Mouse (Mus musculus) limb, embryonic 14.5 days (tissue): Measurements from ENCODE around the gene Nfe2l2. TPM values are rescaled to one million over a fixed set of nuclear protein-coding genes. Genes with fewer than 3 reads are reported as not detected.

Source experiments
- ATAC-seq: fragments of 200-750 bp; cut with Nextera tagmentation; 2 replicates; pipeline ENCODE4 v1.8.0; 2017; ENCODE audit warnings: low read depth, moderate number of reproducible peaks, moderate TSS enrichment; ENCODE audit not compliant: low FRiP score
- DNase-seq: peaks from one replicate; pipeline ENCODE4 v3.0.0-alpha.2; 2015; ENCODE audit warnings: low spot score
- H3K27ac ChIP-seq: fragments of 300-500 bp; sonication (generic); replicated peaks from 2 replicates; pipeline ENCODE4 v1.5.1; 2014; ENCODE audit warnings: low read depth, mild to moderate bottlenecking, low read length, moderate library complexity, mixed read lengths
- H3K27me3 ChIP-seq: fragments of 300-500 bp; sonication (generic); 2 replicates; pipeline ENCODE4 v1.6.1; 2014; ENCODE audit warnings: low read length, mixed read lengths; ENCODE audit not compliant: control insufficient read depth, insufficient read depth
- H3K36me3 ChIP-seq: fragments of 300-500 bp; sonication (generic); 2 replicates; pipeline ENCODE4 v1.6.1; 2014; ENCODE audit warnings: mild to moderate bottlenecking, low read length, moderate library complexity, mixed read lengths; ENCODE audit not compliant: control insufficient read depth, insufficient read depth
- H3K4me1 ChIP-seq: fragments of 300-500 bp; sonication (generic); 2 replicates; pipeline ENCODE4 v1.6.1; 2014; ENCODE audit warnings: antibody characterized with exemption, low read length, mixed read lengths; ENCODE audit not compliant: control insufficient read depth, insufficient read depth
- H3K4me2 ChIP-seq: fragments of 300-500 bp; sonication (generic); replicated peaks from 2 replicates; pipeline ENCODE4 v1.6.1; 2014; ENCODE audit warnings: low read depth, mild to moderate bottlenecking, low read length, moderate library complexity; ENCODE audit not compliant: severe bottlenecking
- H3K4me3 ChIP-seq: fragments of 300-500 bp; sonication (generic); replicated peaks from 2 replicates; pipeline ENCODE4 v1.5.1; 2014; ENCODE audit warnings: low read length
- H3K9ac ChIP-seq: fragments of 300-500 bp; sonication (generic); 2 replicates; pipeline ENCODE4 v1.6.1; 2014; ENCODE audit warnings: mild to moderate bottlenecking, low read depth, low read length, moderate library complexity; ENCODE audit not compliant: severe bottlenecking
- H3K9me3 ChIP-seq: fragments of 300-500 bp; sonication (generic); 2 replicates; pipeline ENCODE4 v1.6.1; 2016; ENCODE audit warnings: low read length; ENCODE audit not compliant: control insufficient read depth
- POLR2A ChIP-seq: fragments of 200-500 bp; IDR thresholded peaks from 2 replicates; pipeline ENCODE4 v1.8.0; 2012; ENCODE audit warnings: inconsistent platforms, mild to moderate bottlenecking, moderate library complexity, borderline replicate concordance; ENCODE audit not compliant: insufficient read depth, insufficient read length; ENCODE audit errors: extremely low read depth
- WGBS: fragments of 180-500 bp; shearing (Covaris S2); extraction: QIAGEN DNeasy Blood & Tissue Kit; methylation state at CpG from one replicate; pipeline ENCODE4 v1.1.7; 2014; 5-methylcytosine and 5-hydroxymethylcytosine counted together
- polyA plus RNA-seq, 2 experiments: library from polyadenylated mRNA; depleted of rRNA in 1 of 2; stranded (reverse) in 1 of 2; unstranded in 1 of 2; fragments of >200 nt; fragmentation: Nextera tagmentation in 1 of 2; extraction: Ambion mirVana in 1 of 2; gene quantifications; 2 replicates each; pipeline versions ENCODE4 v1.2.1 to v1.2.3; 2012 to 2014

The Nfe2l2 gene
- polyA plus RNA-seq, 2 experiments, result 32.5 to 37.6 TPM

DNA sequence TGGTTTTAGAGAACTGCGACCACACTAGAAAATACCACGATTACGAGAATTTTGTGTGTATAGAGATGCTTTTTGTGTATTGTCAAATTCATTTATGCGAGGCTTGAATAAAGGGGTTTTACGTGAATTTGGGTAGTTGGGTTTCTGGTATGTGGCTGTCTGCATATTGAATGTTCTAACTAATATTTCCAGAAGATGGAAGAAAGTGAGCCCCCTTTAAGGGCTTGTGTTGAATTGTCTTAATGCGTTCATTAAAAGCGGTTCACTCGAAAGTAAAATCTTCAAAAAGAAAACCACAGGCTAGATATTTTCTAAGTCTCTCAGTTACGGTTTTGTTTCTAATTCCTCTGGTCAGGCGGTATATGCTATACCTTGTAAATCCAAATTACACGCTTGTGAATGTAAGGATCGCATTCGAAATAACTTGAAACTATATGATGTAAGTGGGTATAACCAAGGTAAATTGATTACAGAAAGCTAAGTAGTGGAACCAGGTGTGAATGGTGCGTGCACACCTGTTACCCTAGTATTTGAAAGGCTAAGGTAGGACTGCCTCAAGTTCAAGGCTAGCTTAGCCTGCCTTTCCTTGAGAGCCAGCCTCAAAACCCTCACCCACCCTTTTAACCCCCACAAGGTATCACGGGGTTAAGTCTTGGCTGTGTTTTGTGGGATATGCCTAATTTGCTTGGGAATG, 44.0 kb downstream of the Nfe2l2 start:
- no peaks in the 10 kb centered on the region for H3K9me3 ChIP-seq
- H3K36me3 ChIP-seq, result peaks cover 41% of the 10 kb centered on the region
- H3K27ac ChIP-seq, result peak overlapping the region; percentile 99; the same call in 1 of the 2 replicates
- H3K4me1 ChIP-seq, result peaks cover 17% of the 10 kb centered on the region
- no peak for ATAC-seq
- peak overlapping the region; percentile 98 for H3K9ac ChIP-seq
- no peak for TF ChIP-seq POLR2A
- 2% methylated on average over 15 of the region's 15 CpGs for WGBS
- DNase-seq, result no peak
- peak overlapping the region; percentile 88 for H3K4me3 ChIP-seq
- H3K4me2 ChIP-seq, result peak overlapping the region; percentile 89
- H3K27me3 ChIP-seq, result no peaks in the 10 kb centered on the region

DNA sequence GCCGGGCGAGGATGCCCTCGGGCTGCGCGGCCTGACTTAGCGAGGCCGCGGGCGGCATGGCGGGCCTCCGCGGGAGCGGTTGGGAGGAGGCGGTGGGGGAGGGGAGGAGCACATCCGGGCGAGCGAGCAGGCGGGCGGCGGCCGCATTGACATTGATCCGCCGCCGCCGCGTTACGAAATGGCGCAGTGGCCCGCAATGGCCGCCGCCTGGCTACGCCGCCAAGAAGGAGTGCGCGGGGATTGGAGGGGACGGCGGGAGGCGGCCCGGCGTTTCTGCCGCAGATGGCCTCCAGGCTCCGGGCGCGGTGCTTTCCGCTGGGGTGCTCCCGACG, 44.8 kb downstream of the Nfe2l2 start:
- H3K27me3 ChIP-seq, result no peaks in the 10 kb centered on the region
- H3K4me3 ChIP-seq, result peak overlapping the region; percentile 88
- H3K9me3 ChIP-seq, result no peaks in the 10 kb centered on the region
- WGBS, result 0% methylated on average over 16 of the region's 47 CpGs
- peak overlapping the region; percentile 89 for H3K4me2 ChIP-seq
- H3K4me1 ChIP-seq, result peaks cover 17% of the 10 kb centered on the region
- peak; percentile 87 for DNase-seq
- peak overlapping the region; percentile 98 for H3K9ac ChIP-seq
- peak; percentile 63 for ATAC-seq
- peak overlapping the region; percentile 99 for H3K27ac ChIP-seq
- no peak for TF ChIP-seq POLR2A
- peaks cover 35% of the 10 kb centered on the region for H3K36me3 ChIP-seq

DNA sequence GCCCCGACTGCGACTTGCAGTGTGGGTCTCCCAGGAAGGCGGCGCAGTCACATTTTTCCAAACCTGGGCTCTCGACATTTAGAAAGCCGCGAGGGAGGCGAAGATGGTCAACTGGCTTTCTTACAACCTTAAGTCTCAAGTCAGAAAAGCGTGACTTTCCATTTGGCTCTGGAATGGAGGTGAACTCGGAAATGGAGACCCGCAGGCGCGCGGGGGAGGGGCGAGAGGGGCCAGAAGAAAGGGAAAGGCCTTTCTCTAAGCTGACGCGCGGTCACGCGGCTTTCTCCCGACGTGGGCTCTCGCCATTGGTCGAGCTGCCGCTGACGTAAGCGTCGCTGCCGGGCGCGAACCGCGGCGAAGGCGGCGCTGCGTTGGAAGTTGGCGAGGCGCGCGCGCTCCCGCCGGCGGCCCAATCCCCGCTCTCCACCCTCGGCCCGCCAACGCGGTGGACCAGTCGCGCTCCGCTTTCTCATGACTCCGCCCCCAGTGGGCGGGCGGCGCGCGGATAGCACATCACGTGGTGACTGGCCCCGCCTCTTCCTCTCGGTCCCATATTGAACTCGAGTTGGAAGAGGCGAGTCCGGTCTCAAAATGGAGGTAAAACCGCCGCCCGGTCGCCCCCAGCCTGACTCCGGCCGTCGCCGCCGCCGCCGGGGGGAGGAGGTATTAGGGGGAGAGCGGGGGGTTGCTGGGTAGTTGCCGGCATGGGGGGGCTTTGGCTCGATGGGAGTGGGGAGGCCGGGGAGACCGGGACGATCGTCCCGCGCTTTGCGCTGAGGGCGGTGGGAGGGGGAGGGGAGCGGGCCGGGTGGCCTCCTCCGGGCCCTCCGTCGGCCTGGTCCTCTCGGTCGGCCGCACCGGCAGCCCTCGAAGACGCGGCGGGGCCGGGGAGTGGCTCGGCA, 45.5 kb downstream of the Nfe2l2 start, which contains the start of gene Hnrnpa3:
Hnrnpa3 (plus strand) TSS at position 535 of the 902 bp plus-strand sequence.
- peak; percentile 99 for DNase-seq
- ATAC-seq, result peak; percentile 94
- Histone ChIP-seq H3K4me2 (peak within 1 kb of the TSS; percentile 89), H3K4me1 (peaks cover 17% of the 10 kb centered on the region), H3K36me3 (peaks cover 28% of the 10 kb centered on the region), H3K27ac (peak within 1 kb of the TSS; percentile 100), H3K4me3 (peak within 1 kb of the TSS; percentile 88), H3K9ac (peak within 1 kb of the TSS; percentile 98), H3K27me3 (no peaks in the 10 kb centered on the region), H3K9me3 (no peaks in the 10 kb centered on the region)
- no peak for TF ChIP-seq POLR2A
- under 1% methylated on average over 66 of the region's 102 CpGs for WGBS

DNA sequence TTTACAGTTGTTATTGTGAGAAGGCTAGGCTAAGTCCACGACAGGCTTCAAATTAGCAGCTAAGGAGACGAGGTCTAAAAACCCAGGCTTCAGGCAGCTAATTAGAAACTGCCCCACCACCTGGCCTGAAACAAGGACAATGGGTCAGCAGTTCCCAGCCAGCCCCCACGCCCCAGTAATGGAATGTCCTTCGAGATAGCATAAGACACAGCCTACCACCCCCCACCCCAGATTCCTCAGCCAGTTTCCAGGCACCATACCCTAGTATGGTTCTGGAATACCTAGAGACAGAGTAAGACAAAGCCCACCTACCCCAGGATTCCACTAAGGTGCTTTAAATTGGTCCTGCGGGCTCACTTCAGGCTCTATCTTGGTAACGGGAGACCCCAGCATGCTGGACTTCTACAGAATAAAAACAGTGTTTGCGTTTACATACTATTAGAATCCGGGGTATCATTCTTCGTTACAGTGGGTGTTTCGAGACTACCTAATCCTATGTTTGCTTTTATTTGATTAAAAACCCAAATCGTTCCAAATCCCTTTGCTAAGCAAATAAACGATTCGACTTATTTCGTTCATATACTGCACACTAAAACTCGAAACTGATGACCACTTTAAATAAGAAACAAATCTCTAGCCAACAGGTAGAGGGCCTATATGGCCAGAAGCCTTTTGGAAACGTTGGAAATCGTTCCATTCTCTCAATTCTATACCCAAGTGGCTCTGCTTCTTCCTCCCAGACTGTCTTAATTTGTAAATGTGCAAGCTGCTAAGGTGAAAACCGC, 46.3 kb downstream of the Nfe2l2 start:
- H3K36me3 ChIP-seq, result peaks cover 20% of the 10 kb centered on the region
- 3% methylated on average over 18 of the region's 18 CpGs for WGBS
- peaks cover 17% of the 10 kb centered on the region for H3K4me1 ChIP-seq
- peak overlapping the region; percentile 83 for H3K4me2 ChIP-seq
- no peak for TF ChIP-seq POLR2A
- H3K27me3 ChIP-seq, result no peaks in the 10 kb centered on the region
- H3K9ac ChIP-seq, result peak overlapping the region; percentile 98
- H3K4me3 ChIP-seq, result peak overlapping the region; percentile 88
- DNase-seq (peak; percentile 18), ATAC-seq (no peak)
- no peaks in the 10 kb centered on the region for H3K9me3 ChIP-seq
- H3K27ac ChIP-seq, result peak overlapping the region; percentile 100

DNA sequence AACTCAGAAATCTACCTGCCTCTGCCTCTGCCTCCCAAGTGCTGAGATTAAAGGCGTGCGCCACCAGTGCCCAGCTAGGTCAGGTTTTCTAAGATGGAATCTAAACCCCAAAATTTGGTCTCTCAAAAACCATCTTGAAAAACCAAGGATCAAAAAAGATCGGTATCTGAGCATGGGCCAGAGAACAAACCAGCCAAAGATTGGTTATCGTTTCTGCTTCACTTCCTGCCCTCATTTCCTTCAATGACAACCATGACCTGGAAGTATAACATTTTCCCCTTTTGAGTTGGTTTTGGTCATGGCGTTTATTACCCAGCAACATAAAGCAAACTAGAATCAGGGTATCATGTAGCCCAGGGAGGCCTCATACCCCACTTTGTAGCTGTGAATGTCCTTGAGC, 47.5 kb downstream of the Nfe2l2 start:
- H3K4me3 ChIP-seq, result no peak overlapping the region
- WGBS, result 87% methylated on average over 5 of the region's 5 CpGs

More for the DNA sequence above, 47.5 kb downstream of the Nfe2l2 start:
- no peak for TF ChIP-seq POLR2A
- no peaks in the 10 kb centered on the region for H3K9me3 ChIP-seq
- H3K4me2 ChIP-seq, result no peak overlapping the region
- peaks cover 9% of the 10 kb centered on the region; the same call in 1 of the 2 replicates for H3K36me3 ChIP-seq
- no peak overlapping the region for H3K9ac ChIP-seq
- peak overlapping the region; percentile 46; the same call in 1 of the 2 replicates for H3K27ac ChIP-seq
- ATAC-seq (no peak), DNase-seq (no peak)
- peaks cover 17% of the 10 kb centered on the region for H3K4me1 ChIP-seq
- no peaks in the 10 kb centered on the region for H3K27me3 ChIP-seq
